Comparison of ENCODE assay signal across 16 mouse cellular contexts in the genomic region with DNA sequence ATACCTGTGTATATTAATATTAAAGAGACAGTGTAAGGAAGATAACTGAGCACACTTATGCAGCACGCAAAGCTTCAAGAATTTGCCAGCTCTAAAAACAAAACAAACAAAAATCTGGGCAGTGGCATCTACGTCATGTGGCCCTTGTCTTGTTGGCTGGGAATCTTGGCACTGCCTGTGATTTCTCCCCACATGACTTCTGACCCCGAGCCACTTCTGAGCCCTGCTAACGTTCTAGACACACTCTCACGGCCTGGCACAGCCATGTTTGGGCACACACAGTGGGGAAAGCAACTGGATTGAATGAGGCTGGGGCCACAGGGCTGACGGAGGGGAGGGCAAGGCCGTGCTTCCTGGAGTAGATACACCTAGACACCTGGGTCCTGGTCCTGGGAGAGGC. TPM values are rescaled to one million over a fixed set of nuclear protein-coding genes. Genes with fewer than 3 reads are reported as not detected.
DNase-seq lines count a peak whose midpoint lies in the region; ATAC-seq and TF ChIP-seq lines count a peak whose summit lies in the region.
"Had no signal": no experiment of that assay in that cellular context is flagged by ENCODE, and none has a peak within 500 bp of the region (broad histone marks: within the 10 kb centered on the region; RNA-seq: fewer than 3 reads in every experiment).

No protein-coding gene starts in this region.

- intact Hi-C loops in gastrocnemius, adult 2 months (cut with DNase I): no loop called here
- intact Hi-C loops in gastrocnemius, postnatal 14 days (cut with DNase I; ENCODE audit: low total_unique reads): no loop called here

- no peaks in the 10 kb centered on the region for H3K36me3 ChIP-seq in liver, adult 2 months (ENCODE audit: control insufficient read depth, insufficient read depth, low read length)
- H3K36me3 ChIP-seq in liver, embryonic 11.5 days (ENCODE audit: control insufficient read depth, insufficient read depth, low read length): no peaks in the 10 kb centered on the region
- H3K36me3 ChIP-seq in hindbrain, embryonic 16.5 days (ENCODE audit: control insufficient read depth, insufficient read depth, low read length): no peaks in the 10 kb centered on the region
- H3K36me3 ChIP-seq: embryonic facial prominence, embryonic 13.5 days had no signal

- H3K9ac ChIP-seq in liver, adult 2 months (ENCODE audit: low read depth, low read length): 0 out of 2 replicates have a peak overlapping the region, but pooled peaks have one; percentile 20
- H3K9ac ChIP-seq in liver, embryonic 11.5 days (ENCODE audit: low read depth, low read length): no peak overlapping the region
- H3K9ac ChIP-seq in hindbrain, embryonic 16.5 days (ENCODE audit: low read depth, low read length): no peak overlapping the region
- H3K9ac ChIP-seq: embryonic facial prominence, embryonic 13.5 days had no signal

- peaks cover 8% of the 10 kb centered on the region; the same call in 1 of the 2 replicates for H3K4me1 ChIP-seq in liver, adult 2 months (ENCODE audit: control insufficient read depth, insufficient read depth, low read length)
- H3K4me1 ChIP-seq in liver, embryonic 11.5 days (replicated peaks; ENCODE audit: control insufficient read depth, insufficient read depth, low read length): no peaks in the 10 kb centered on the region
- H3K4me1 ChIP-seq in hindbrain, embryonic 16.5 days (ENCODE audit: control insufficient read depth, insufficient read depth, low read depth, low read length): no peaks in the 10 kb centered on the region
- H3K4me1 ChIP-seq: embryonic facial prominence, embryonic 13.5 days had no signal

- DNase-seq in gastrocnemius, adult 2 months: no peak
- no peak for DNase-seq in gastrocnemius, postnatal 14 days
- peak; percentile 97 for DNase-seq in liver, adult 2 months (ENCODE audit: extremely low read depth, low read depth, low spot score)
- no peak for DNase-seq in liver, embryonic 11.5 days (ENCODE audit: low spot score)
- peak; percentile 60 to 62 for DNase-seq in kidney, postnatal 36 days
- no peak for DNase-seq in thymus, postnatal 14 days
- DNase-seq: adrenal gland, adult 8-10 months; cerebellum, adult 11 months; layer of hippocampus, postnatal 36 days had no signal

- no peak for TF ChIP-seq POLR2A in liver, adult 2 months (IDR thresholded peaks at IDR 0.05; ENCODE audit: extremely low read depth, insufficient read depth, low read length)

- WGBS in liver, adult 2 months: 20% methylated on average over 7 of the region's 7 CpGs
- 69% methylated on average over 7 of the region's 7 CpGs for WGBS in liver, embryonic 11.5 days
- WGBS in hindbrain, embryonic 16.5 days: 76% methylated on average over 7 of the region's 7 CpGs

- H3K4me2 ChIP-seq in liver, embryonic 11.5 days: no peak overlapping the region
- no peak overlapping the region for H3K4me2 ChIP-seq in hindbrain, embryonic 16.5 days (ENCODE audit: low read length)
- H3K4me2 ChIP-seq: embryonic facial prominence, embryonic 13.5 days had no signal

- H3K27me3 ChIP-seq in liver, adult 2 months (ENCODE audit: control insufficient read depth, insufficient read depth, low read length): no peaks in the 10 kb centered on the region
- H3K27me3 ChIP-seq in liver, embryonic 11.5 days (replicated peaks; ENCODE audit: control insufficient read depth, insufficient read depth, low read length): no peaks in the 10 kb centered on the region
- no peaks in the 10 kb centered on the region for H3K27me3 ChIP-seq in hindbrain, embryonic 16.5 days (replicated peaks; ENCODE audit: control insufficient read depth, insufficient read depth, low read length)

- peak overlapping the region; percentile 49; the same call in 1 of the 2 replicates for H3K27ac ChIP-seq in gastrocnemius, adult 2 months
- peak overlapping the region; percentile 23; the same call in 1 of the 2 replicates for H3K27ac ChIP-seq in liver, adult 2 months (replicated peaks; ENCODE audit: insufficient read depth, low read depth, low read length)
- no peak overlapping the region for H3K27ac ChIP-seq in liver, embryonic 11.5 days (ENCODE audit: low read depth, low read length)
- H3K27ac ChIP-seq in hindbrain, embryonic 16.5 days (ENCODE audit: low read depth, low read length): no peak overlapping the region
- H3K27ac ChIP-seq: embryonic facial prominence, embryonic 13.5 days; stomach, postnatal 0 days had no signal

- no peaks in the 10 kb centered on the region for H3K79me2 ChIP-seq in liver, adult 2 months (ENCODE audit: control insufficient read depth, insufficient read depth, low read length)

- no peak for TF ChIP-seq CTCF in gastrocnemius, adult 2 months (IDR thresholded peaks at IDR 0.05)
- no peak for TF ChIP-seq CTCF in liver, adult 2 months (IDR thresholded peaks at IDR 0.05; ENCODE audit: low read depth, low read length)

- no peaks in the 10 kb centered on the region for H3K9me3 ChIP-seq in liver, embryonic 11.5 days (ENCODE audit: control insufficient read depth, low read length)
- no peaks in the 10 kb centered on the region for H3K9me3 ChIP-seq in hindbrain, embryonic 16.5 days (ENCODE audit: control insufficient read depth, low read length)
- H3K9me3 ChIP-seq: embryonic facial prominence, embryonic 13.5 days had no signal

- H3K4me3 ChIP-seq in gastrocnemius, adult 2 months: no peak overlapping the region
- no peak overlapping the region for H3K4me3 ChIP-seq in liver, adult 2 months (ENCODE audit: insufficient read depth, low read depth, low read length)
- no peak overlapping the region for H3K4me3 ChIP-seq in liver, embryonic 11.5 days (ENCODE audit: low read depth, low read length)
- H3K4me3 ChIP-seq in hindbrain, embryonic 16.5 days (ENCODE audit: low read length): no peak overlapping the region
- H3K4me3 ChIP-seq: embryonic facial prominence, embryonic 13.5 days had no signal

- no peak for ATAC-seq in liver, embryonic 11.5 days (replicated peaks; ENCODE audit: low FRiP score)
- ATAC-seq in hindbrain, embryonic 16.5 days: no peak
- ATAC-seq in erythroid progenitor cell, adult 5-6 weeks (replicated peaks; ENCODE audit: low FRiP score, poor library complexity, severe bottlenecking): no peak
- ATAC-seq: intestine, embryonic 16.5 days had no signal

RNA-seq across cellular contexts. Expression of a gene that starts 13.3 kb away (rescaled TPM):
- total RNA-seq in gastrocnemius, adult 2 months (2021): 100 to 1,000 TPM in 1 of 2 experiments, 10 to 100 TPM in 1; 44.7 to 101 TPM
- total RNA-seq in gastrocnemius, postnatal 14 days (2021): 10 to 100 TPM; 51.9 to 71.6 TPM
- total RNA-seq in liver, adult 2 months (2014; rRNA removed): 0.74 TPM in 1 of 2 replicates, not detected in the other
- polyA plus RNA-seq in liver, adult 2 months (2012; rRNA removed): not detected in 2 replicates
- 0.70 TPM in 1 of 2 replicates, not detected in the other for polyA plus RNA-seq in liver, embryonic 11.5 days (2014; fragmentation: Nextera tagmentation; extraction: Ambion mirVana)
- polyA plus RNA-seq in hindbrain, embryonic 16.5 days (2015; fragmentation: Nextera tagmentation; extraction: Ambion mirVana): 0.59 and 0.60 TPM in 2 replicates
- total RNA-seq in erythroid progenitor cell, adult 5-6 weeks (2015; ENCODE audit: low replicate concordance): not detected in 2 replicates
- 3.7 TPM in 1 of 2 replicates, not detected in the other for total RNA-seq in erythroid progenitor cell, adult 5-6 weeks (2017; ENCODE audit: low replicate concordance)
- polyA plus RNA-seq: embryonic facial prominence, embryonic 13.5 days; forebrain, embryonic 11.5 days; limb, embryonic 11.5 days had no signal

RNA-seq across cellular contexts. Expression of a gene that starts 40.3 kb away (rescaled TPM):
- 10 to 100 TPM in 1 of 2 experiments, 1 to 10 TPM in 1; 9.7 to 20.6 TPM for total RNA-seq in gastrocnemius, adult 2 months (2021)
- total RNA-seq in gastrocnemius, postnatal 14 days (2021): 10 to 100 TPM; 10.1 to 12.4 TPM
- total RNA-seq in liver, adult 2 months (2014; rRNA removed): 25.3 and 25.5 TPM in 2 replicates
- polyA plus RNA-seq in liver, adult 2 months (2012; rRNA removed): 28.3 and 30.3 TPM in 2 replicates
- 19.7 and 23.3 TPM in 2 replicates for polyA plus RNA-seq in liver, embryonic 11.5 days (2014; fragmentation: Nextera tagmentation; extraction: Ambion mirVana)
- polyA plus RNA-seq in hindbrain, embryonic 16.5 days (2015; fragmentation: Nextera tagmentation; extraction: Ambion mirVana): 13.2 and 15.2 TPM in 2 replicates
- total RNA-seq in erythroid progenitor cell, adult 5-6 weeks (2015; ENCODE audit: low replicate concordance): 5.0 and 6.3 TPM in 2 replicates
- 3.5 and 8.6 TPM in 2 replicates for total RNA-seq in erythroid progenitor cell, adult 5-6 weeks (2017; ENCODE audit: low replicate concordance)

RNA-seq across cellular contexts. Expression of a gene that starts 47.2 kb away (rescaled TPM):
- 10 to 100 TPM; 76.5 to 87.0 TPM for total RNA-seq in gastrocnemius, adult 2 months (2021)
- total RNA-seq in gastrocnemius, postnatal 14 days (2021): 10 to 100 TPM; 45.6 to 46.1 TPM
- total RNA-seq in liver, adult 2 months (2014; rRNA removed): 10.6 and 10.7 TPM in 2 replicates
- 11.0 and 13.1 TPM in 2 replicates for polyA plus RNA-seq in liver, adult 2 months (2012; rRNA removed)
- 20.9 and 22.0 TPM in 2 replicates for polyA plus RNA-seq in liver, embryonic 11.5 days (2014; fragmentation: Nextera tagmentation; extraction: Ambion mirVana)
- polyA plus RNA-seq in hindbrain, embryonic 16.5 days (2015; fragmentation: Nextera tagmentation; extraction: Ambion mirVana): 34.4 and 35.4 TPM in 2 replicates
- total RNA-seq in erythroid progenitor cell, adult 5-6 weeks (2015; ENCODE audit: low replicate concordance): 7.9 and 13.0 TPM in 2 replicates
- 12.3 and 15.8 TPM in 2 replicates for total RNA-seq in erythroid progenitor cell, adult 5-6 weeks (2017; ENCODE audit: low replicate concordance)

RNA-seq across cellular contexts. Expression of a gene that starts 47.3 kb away (rescaled TPM):
- total RNA-seq in gastrocnemius, adult 2 months (2021): 10 to 100 TPM; 11.3 to 15.8 TPM
- 10 to 100 TPM; 12.7 to 13.3 TPM for total RNA-seq in gastrocnemius, postnatal 14 days (2021)
- total RNA-seq in liver, adult 2 months (2014; rRNA removed): 5.1 and 5.5 TPM in 2 replicates
- polyA plus RNA-seq in liver, adult 2 months (2012; rRNA removed): 7.0 and 9.0 TPM in 2 replicates
- polyA plus RNA-seq in liver, embryonic 11.5 days (2014; fragmentation: Nextera tagmentation; extraction: Ambion mirVana): 18.8 and 19.7 TPM in 2 replicates
- polyA plus RNA-seq in hindbrain, embryonic 16.5 days (2015; fragmentation: Nextera tagmentation; extraction: Ambion mirVana): 50.6 and 57.2 TPM in 2 replicates
- total RNA-seq in erythroid progenitor cell, adult 5-6 weeks (2015; ENCODE audit: low replicate concordance): 2.1 and 10.1 TPM in 2 replicates
- 6.7 and 7.5 TPM in 2 replicates for total RNA-seq in erythroid progenitor cell, adult 5-6 weeks (2017; ENCODE audit: low replicate concordance)

Comparison
In these comparisons a context has a peak if more than half of its experiments do, and no peak if none do; other contexts are left out.
1. DNase-seq: peak in liver, adult 2 months (single experiment) and kidney, postnatal 36 days (2 of 2); none in gastrocnemius, adult 2 months (single experiment), gastrocnemius, postnatal 14 days (single experiment), liver, embryonic 11.5 days (single experiment) and thymus, postnatal 14 days (single experiment).
2. H3K27ac ChIP-seq: peak in gastrocnemius, adult 2 months (single experiment) and liver, adult 2 months (single experiment); none in liver, embryonic 11.5 days (single experiment) and hindbrain, embryonic 16.5 days (single experiment).
3. RNA of a gene that starts 13.3 kb away (total RNA-seq): 44.7 to 101 TPM in gastrocnemius, adult 2 months and 51.9 to 71.6 TPM in gastrocnemius, postnatal 14 days; 0.74 TPM in liver, adult 2 months and 3.7 TPM in erythroid progenitor cell, adult 5-6 weeks; every median in the first group is over 4 times any median in the second.